Mouse (Mus musculus): Measurements from ENCODE around the gene Ccn5. TPM values are rescaled to one million over a fixed set of nuclear protein-coding genes. Genes with fewer than 3 reads are reported as not detected.

Gene Ccn5
- total and polyA plus RNA-seq, 3 experiments: not detected

- no peaks in the 10 kb centered on the region for H3K4me1 ChIP-seq (ENCODE audit: insufficient read depth, low read depth, low read length)
- no peak for TF ChIP-seq GATA2 (IDR thresholded peaks at IDR 0.05; ENCODE audit: borderline replicate concordance, low read depth, low read length)
- no peak for TF ChIP-seq POLR2AphosphoS5 (IDR thresholded peaks at IDR 0.05; ENCODE audit: insufficient replicate concordance, low read depth, low read length)
- no peak for TF ChIP-seq GATA1 (IDR thresholded peaks at IDR 0.05; ENCODE audit: borderline replicate concordance, low read length)
- no peak for TF ChIP-seq TAL1 (conservative IDR thresholded peaks at IDR 0.05; ENCODE audit: low read depth, low read length)
- TF ChIP-seq CTCF (IDR thresholded peaks at IDR 0.05; ENCODE audit: low read depth, low read length): no peak
- H3K4me3 ChIP-seq (ENCODE audit: low read depth, low read length): no peak overlapping the region
- ATAC-seq (ENCODE audit: extremely low read depth, insufficient number of reproducible peaks, low FRiP score, poor library complexity, severe bottlenecking) (no peak), DNase-seq (ENCODE audit: low spot score) (no peak)
- H3K9me3 ChIP-seq (replicated peaks): no peaks in the 10 kb centered on the region
- peaks cover 3% of the 10 kb centered on the region; the same call in 1 of the 2 replicates for H3K27me3 ChIP-seq (ENCODE audit: insufficient read depth, low read length)
- no peaks in the 10 kb centered on the region for H3K36me3 ChIP-seq (replicated peaks)
Measured at GRCm38 (mm10) chr2:163803838-163804237, 16.8 kb upstream of the Ccn5 start.

DNA sequence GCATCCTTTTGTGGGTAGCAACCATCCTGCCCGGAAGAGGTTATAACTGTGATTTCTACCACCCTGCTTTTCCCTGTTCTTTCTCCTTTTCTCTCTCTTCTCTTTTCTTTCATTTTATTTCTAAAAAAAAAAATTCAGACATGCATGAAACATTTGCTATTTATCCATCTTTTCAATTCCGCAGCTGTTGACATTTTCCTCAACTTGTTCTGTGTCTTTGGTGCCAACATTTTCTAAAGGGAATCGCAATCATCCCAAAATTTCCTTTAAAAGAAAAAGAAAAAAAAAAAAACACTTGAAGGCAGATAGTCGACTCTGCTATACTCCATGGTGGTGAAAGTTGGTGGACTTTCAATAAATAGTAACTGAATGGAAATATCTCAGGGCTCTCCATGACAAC lies 11.5 kb upstream of the Ccn5 start:
- DNase-seq (ENCODE audit: low spot score) (no peak), ATAC-seq (ENCODE audit: extremely low read depth, insufficient number of reproducible peaks, low FRiP score, poor library complexity, severe bottlenecking) (no peak)
- H3K4me3 ChIP-seq (ENCODE audit: low read depth, low read length): no peak overlapping the region
- peaks cover 2% of the 10 kb centered on the region; the same call in 1 of the 2 replicates for H3K27me3 ChIP-seq (ENCODE audit: insufficient read depth, low read length)
- no peaks in the 10 kb centered on the region for H3K36me3 ChIP-seq (replicated peaks)
- no peaks in the 10 kb centered on the region for H3K9me3 ChIP-seq (replicated peaks)
- TF ChIP-seq CTCF (IDR thresholded peaks at IDR 0.05; ENCODE audit: low read depth, low read length) (no peak), GATA2 (IDR thresholded peaks at IDR 0.05; ENCODE audit: borderline replicate concordance, low read depth, low read length) (no peak), TAL1 (conservative IDR thresholded peaks at IDR 0.05; ENCODE audit: low read depth, low read length) (no peak), GATA1 (IDR thresholded peaks at IDR 0.05; ENCODE audit: borderline replicate concordance, low read length) (no peak), POLR2AphosphoS5 (IDR thresholded peaks at IDR 0.05; ENCODE audit: insufficient replicate concordance, low read depth, low read length) (no peak)
- H3K4me1 ChIP-seq (ENCODE audit: insufficient read depth, low read depth, low read length): no peaks in the 10 kb centered on the region

DNA sequence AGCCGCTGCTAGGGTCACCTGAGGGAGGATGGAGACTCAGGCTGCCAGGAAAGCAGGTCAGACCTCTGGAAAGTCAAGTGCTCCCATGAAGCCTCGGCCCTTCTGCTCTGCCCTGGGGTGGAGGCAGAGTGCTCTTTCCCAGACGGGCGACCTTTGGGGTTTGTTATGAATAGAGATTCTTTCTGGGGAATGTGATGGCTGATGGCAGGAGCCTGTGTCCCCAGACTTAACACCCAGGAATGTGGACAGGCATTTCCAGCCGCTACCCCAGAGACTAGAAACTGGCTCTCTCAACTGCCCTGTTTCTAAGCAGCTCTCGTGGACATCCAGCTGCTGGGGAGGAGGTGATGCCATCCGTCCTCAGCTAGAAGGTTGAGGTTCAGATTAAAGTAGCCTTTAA lies 11.0 kb upstream of the Ccn5 start:
- no peaks in the 10 kb centered on the region for H3K9me3 ChIP-seq (replicated peaks)
- no peaks in the 10 kb centered on the region for H3K36me3 ChIP-seq (replicated peaks)
- peaks cover 2% of the 10 kb centered on the region; the same call in 1 of the 2 replicates for H3K27me3 ChIP-seq (ENCODE audit: insufficient read depth, low read length)
- DNase-seq (ENCODE audit: low spot score): no peak
- no peak for TF ChIP-seq GATA1 (IDR thresholded peaks at IDR 0.05; ENCODE audit: borderline replicate concordance, low read length)
- TF ChIP-seq CTCF (IDR thresholded peaks at IDR 0.05; ENCODE audit: low read depth, low read length): no peak
- TF ChIP-seq TAL1 (conservative IDR thresholded peaks at IDR 0.05; ENCODE audit: low read depth, low read length): no peak
- TF ChIP-seq GATA2 (IDR thresholded peaks at IDR 0.05; ENCODE audit: borderline replicate concordance, low read depth, low read length): no peak
- no peak for TF ChIP-seq POLR2AphosphoS5 (IDR thresholded peaks at IDR 0.05; ENCODE audit: insufficient replicate concordance, low read depth, low read length)
- no peak overlapping the region for H3K4me3 ChIP-seq (ENCODE audit: low read depth, low read length)
- H3K4me1 ChIP-seq (ENCODE audit: insufficient read depth, low read depth, low read length): no peaks in the 10 kb centered on the region
- ATAC-seq (ENCODE audit: extremely low read depth, insufficient number of reproducible peaks, low FRiP score, poor library complexity, severe bottlenecking): no peak

- DNase-seq (ENCODE audit: low spot score) (no peak), ATAC-seq (ENCODE audit: extremely low read depth, insufficient number of reproducible peaks, low FRiP score, poor library complexity, severe bottlenecking) (no peak)
- Histone ChIP-seq H3K36me3 (replicated peaks) (no peaks in the 10 kb centered on the region), H3K9me3 (replicated peaks) (no peaks in the 10 kb centered on the region), H3K27me3 (ENCODE audit: insufficient read depth, low read length) (peaks cover 4% of the 10 kb centered on the region; the same call in 1 of the 2 replicates), H3K4me3 (ENCODE audit: low read depth, low read length) (no peak overlapping the region), H3K4me1 (ENCODE audit: insufficient read depth, low read depth, low read length) (no peaks in the 10 kb centered on the region)
- no peak for TF ChIP-seq TAL1 (conservative IDR thresholded peaks at IDR 0.05; ENCODE audit: low read depth, low read length)
- TF ChIP-seq POLR2AphosphoS5 (IDR thresholded peaks at IDR 0.05; ENCODE audit: insufficient replicate concordance, low read depth, low read length): no peak
Measured at GRCm38 (mm10) chr2:163813077-163813476, 7.6 kb upstream of the Ccn5 start.

GRCm38 (mm10) chr2:163814739-163815465 lies 5.8 kb upstream of the Ccn5 start:
- no peak for TF ChIP-seq CTCF (IDR thresholded peaks at IDR 0.05; ENCODE audit: low read depth, low read length)
- TF ChIP-seq POLR2AphosphoS5 (IDR thresholded peaks at IDR 0.05; ENCODE audit: insufficient replicate concordance, low read depth, low read length): no peak
- TF ChIP-seq TAL1 (conservative IDR thresholded peaks at IDR 0.05; ENCODE audit: low read depth, low read length): no peak
- TF ChIP-seq GATA2 (IDR thresholded peaks at IDR 0.05; ENCODE audit: borderline replicate concordance, low read depth, low read length): no peak
- TF ChIP-seq GATA1 (IDR thresholded peaks at IDR 0.05; ENCODE audit: borderline replicate concordance, low read length): no peak
- no peak overlapping the region for H3K4me3 ChIP-seq (ENCODE audit: low read depth, low read length)
- no peaks in the 10 kb centered on the region for H3K9me3 ChIP-seq (replicated peaks)
- 0 out of 2 replicates have a peak, but pooled peaks cover 2% of the 10 kb centered on the region for H3K27me3 ChIP-seq (ENCODE audit: insufficient read depth, low read length)
- ATAC-seq (ENCODE audit: extremely low read depth, insufficient number of reproducible peaks, low FRiP score, poor library complexity, severe bottlenecking) (no peak), DNase-seq (ENCODE audit: low spot score) (no peak)
- H3K36me3 ChIP-seq (replicated peaks): no peaks in the 10 kb centered on the region
- no peaks in the 10 kb centered on the region for H3K4me1 ChIP-seq (ENCODE audit: insufficient read depth, low read depth, low read length)

DNA sequence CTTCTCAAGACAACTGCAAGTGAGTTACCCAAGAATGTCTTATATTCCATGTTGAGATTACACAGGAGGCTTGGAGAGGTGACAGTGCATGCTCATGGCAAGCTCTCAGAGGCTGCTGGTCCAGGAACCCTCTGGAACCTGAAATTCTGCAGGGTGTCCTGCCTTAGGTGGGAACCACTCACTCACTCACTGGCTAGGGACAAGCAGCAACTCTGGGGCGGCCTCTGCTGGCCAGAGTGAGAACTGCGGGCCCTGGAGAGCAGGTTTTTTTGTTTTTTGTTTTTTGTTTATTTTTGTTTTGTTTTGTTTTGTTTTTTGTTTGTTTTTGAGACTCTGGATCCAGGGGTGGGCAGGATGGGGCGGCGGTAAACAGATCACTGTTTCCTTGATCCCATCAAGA lies 2.6 kb downstream of the Ccn5 start:
- no peak for DNase-seq (ENCODE audit: low spot score)
- Histone ChIP-seq H3K4me3 (ENCODE audit: low read depth, low read length) (no peak overlapping the region), H3K27me3 (ENCODE audit: insufficient read depth, low read length) (peaks cover 3% of the 10 kb centered on the region; the same call in 1 of the 2 replicates), H3K9me3 (replicated peaks) (no peaks in the 10 kb centered on the region), H3K36me3 (replicated peaks) (no peaks in the 10 kb centered on the region), H3K4me1 (ENCODE audit: insufficient read depth, low read depth, low read length) (no peaks in the 10 kb centered on the region)
- ATAC-seq (ENCODE audit: extremely low read depth, insufficient number of reproducible peaks, low FRiP score, poor library complexity, severe bottlenecking): no peak; the same call in 1 of the 2 replicates
- TF ChIP-seq GATA1 (IDR thresholded peaks at IDR 0.05; ENCODE audit: borderline replicate concordance, low read length) (no peak), CTCF (IDR thresholded peaks at IDR 0.05; ENCODE audit: low read depth, low read length) (peak; percentile 89), POLR2AphosphoS5 (IDR thresholded peaks at IDR 0.05; ENCODE audit: insufficient replicate concordance, low read depth, low read length) (no peak)

Data from G1E (cell line).